Mouse (Mus musculus) ovary, postnatal 10 days (tissue): ENCODE results near the gene Bcl11b.

ENCODE experiments used
- DNase-seq: peaks from one replicate; pipeline ENCODE4 v3.0.0; 2022; ENCODE audit warnings: low spot score

Bcl11b gene

GRCm38 (mm10) chr12:107934831-107935437 lies 68.5 kb downstream of the Bcl11b start:
- no peak for DNase-seq

- no peak for DNase-seq
Measured at GRCm38 (mm10) chr12:107932140-107932539, 71.3 kb downstream of the Bcl11b start.

GRCm38 (mm10) chr12:107931476-107931875 lies 71.9 kb downstream of the Bcl11b start:
- no peak for DNase-seq

DNA sequence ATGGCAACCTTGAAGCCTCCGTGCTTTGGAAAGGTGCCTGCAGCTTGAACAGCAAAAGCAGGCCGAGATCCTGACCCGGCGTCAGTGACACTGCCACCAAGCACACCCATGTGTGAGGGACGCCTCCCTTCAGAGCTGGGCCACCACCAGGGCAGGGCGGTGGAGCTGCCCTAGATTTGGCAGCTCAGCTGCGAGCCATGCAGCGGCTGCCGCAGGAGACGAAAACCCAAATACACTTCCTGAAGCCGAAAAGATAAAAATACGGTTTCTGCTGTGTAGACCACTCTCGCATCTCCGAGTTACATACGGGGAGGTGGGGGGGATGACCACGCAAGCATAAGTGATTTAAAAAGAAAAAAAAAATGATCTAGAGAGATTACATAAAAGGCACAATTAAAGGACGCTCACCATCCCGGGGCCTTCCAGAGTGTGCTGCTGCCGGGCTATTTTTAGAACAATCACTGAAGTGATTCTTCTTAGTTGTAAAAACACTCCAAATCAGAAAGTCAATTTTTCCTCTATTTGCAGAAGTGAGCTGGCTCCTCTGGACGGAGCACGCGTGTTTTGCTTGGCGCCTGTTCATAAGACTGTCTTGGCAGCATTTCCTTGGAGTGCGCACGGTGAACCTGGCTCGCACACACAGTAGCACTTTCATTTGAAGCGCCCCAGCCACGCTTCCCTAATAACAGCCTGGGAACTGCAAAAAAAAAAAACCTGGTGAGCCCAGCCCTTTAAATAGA lies 72.6 kb downstream of the Bcl11b start:
- DNase-seq = no peak

DNA sequence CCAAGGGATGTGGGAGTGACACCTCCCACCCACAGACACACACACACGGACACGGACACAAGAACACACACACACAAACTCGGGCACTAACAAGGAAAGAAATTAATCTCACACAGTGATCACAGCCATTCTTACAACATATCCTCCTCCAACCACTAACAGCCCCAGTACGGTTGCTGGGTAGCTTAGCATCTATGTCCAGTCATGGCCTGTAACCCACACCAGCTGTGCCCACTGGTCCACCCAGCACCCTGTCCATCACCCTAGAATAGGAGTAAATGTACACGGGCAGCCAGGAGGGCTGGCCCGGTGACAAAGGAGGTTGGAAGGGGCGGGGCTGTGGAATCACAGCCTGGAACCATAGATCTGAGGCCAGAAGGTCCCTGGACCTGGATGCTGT lies 74.5 kb downstream of the Bcl11b start:
- DNase-seq = no peak

- no peak for DNase-seq
Measured at GRCm38 (mm10) chr12:107928464-107928901, 74.9 kb downstream of the Bcl11b start.

DNA sequence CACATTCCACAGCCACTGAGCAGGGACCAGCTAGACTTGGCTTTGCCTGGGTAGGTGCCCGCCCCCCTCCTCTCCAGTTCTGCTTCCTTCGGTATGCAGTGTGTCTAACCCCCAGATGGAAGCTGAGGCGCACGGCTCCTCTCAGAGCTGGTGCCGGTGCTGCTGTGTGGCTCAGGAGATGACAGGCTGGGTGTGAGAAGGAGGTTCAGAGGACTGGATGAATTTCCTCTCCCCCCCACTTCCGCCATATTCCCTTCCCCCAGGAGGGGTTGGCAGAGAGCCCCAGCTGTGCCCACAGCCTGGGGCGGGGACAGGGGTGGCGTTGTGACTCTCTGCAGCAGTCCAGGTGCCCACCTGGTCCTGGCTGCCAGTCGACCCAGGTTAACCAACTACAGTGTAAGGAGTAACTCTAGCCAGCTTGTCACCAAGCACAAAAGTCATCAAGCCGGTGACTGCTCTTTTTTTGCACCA lies 75.4 kb downstream of the Bcl11b start:
- no peak for DNase-seq

GRCm38 (mm10) chr12:107926074-107926855 lies 77.1 kb downstream of the Bcl11b start:
- no peak for DNase-seq

GRCm38 (mm10) chr12:107924696-107925095 lies 78.7 kb downstream of the Bcl11b start:
- DNase-seq = no peak

DNA sequence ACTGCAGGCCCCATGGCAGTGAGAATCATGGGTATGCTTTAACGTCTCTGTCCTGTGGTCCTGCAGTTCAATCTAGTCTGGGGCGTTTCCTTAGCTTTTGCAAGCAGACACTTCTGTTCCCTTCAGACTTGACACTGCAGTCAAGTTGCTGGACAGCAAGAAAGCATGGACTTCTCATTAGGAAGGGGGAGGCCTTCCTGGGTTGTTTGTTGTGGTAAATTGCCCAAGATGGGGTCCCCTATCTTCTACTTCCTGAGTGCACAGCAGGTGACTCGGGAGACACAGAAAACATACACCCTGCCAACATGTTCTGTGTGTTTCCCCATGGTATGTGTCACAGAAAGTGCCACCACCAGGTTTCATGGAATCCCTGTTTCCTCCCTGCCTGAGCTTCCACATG lies 79.4 kb downstream of the Bcl11b start:
- no peak for DNase-seq

- no peak for DNase-seq
Measured at GRCm38 (mm10) chr12:107922180-107922579, 81.2 kb downstream of the Bcl11b start.

- DNase-seq = no peak
Measured at GRCm38 (mm10) chr12:107921566-107921965, 81.8 kb downstream of the Bcl11b start.

GRCm38 (mm10) chr12:107921154-107921553 lies 82.2 kb downstream of the Bcl11b start:
- no peak for DNase-seq

DNA sequence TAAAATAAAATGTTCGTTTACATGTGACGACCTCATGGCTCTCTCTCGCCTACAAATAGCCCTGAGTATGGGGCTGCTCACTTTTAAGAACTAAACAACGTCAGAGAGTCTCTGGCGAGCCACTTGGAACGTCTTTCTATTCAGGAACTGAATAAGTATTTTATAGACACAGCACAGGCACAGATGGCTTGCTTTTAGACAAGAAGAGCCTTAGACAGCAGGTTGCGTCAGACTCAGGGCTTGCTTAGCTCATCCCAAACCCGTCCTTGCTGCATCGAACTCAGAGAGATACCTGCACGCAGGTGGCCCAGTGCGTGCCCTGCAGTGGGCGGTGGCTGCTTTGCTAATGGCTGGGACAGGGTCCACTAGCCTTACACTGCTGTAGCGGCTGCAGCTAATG lies 82.7 kb downstream of the Bcl11b start:
- no peak for DNase-seq

GRCm38 (mm10) chr12:107920076-107920475 lies 83.3 kb downstream of the Bcl11b start:
- DNase-seq = no peak

- DNase-seq = no peak
Measured at GRCm38 (mm10) chr12:107918779-107919178, 84.6 kb downstream of the Bcl11b start.

GRCm38 (mm10) chr12:107916008-107916407 lies 87.4 kb downstream of the Bcl11b start:
- DNase-seq = no peak

DNA sequence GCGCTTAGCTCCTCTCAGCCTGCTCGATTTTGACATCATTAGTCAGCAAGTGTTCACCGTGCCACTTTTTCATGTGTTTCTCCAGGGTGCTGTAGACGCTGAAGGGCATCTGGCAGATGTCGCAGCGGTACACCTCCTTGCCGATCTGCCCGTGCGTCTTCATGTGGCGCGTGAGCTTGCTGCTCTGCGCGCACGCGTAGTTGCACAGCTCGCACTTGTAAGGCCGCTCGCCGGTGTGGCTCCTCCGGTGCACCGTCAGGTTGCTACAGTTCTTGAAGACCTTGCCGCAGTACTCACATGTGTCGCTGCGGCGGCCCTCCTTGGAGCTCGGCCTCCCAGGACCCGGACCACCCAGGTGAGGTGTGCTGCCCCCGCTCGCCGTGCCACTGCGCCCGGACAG lies 88.0 kb downstream of the Bcl11b start:
- no peak for DNase-seq

- no peak for DNase-seq
Measured at GRCm38 (mm10) chr12:107908826-107909225, 94.6 kb downstream of the Bcl11b start.

GRCm38 (mm10) chr12:107905333-107905732 lies 98.1 kb downstream of the Bcl11b start:
- no peak for DNase-seq

DNA sequence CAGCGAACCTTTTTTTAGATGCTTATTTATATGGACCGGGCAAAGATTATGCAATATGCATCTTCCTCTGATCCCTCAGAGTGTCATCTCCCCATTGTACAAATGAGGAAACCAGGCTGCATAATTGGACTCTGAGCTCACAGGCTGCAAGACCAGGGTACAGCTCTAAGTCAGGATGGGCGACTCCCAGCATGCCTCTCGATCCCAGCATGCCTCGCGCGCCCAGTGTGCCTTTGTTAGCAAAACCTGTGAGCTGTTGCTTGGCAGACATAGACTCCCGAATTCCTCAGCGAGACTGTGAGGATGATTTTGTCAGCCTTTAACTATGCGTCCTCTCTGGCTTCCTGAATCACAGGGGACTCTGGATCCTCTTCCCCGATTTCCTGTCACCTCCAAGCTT lies 98.9 kb downstream of the Bcl11b start:
- DNase-seq = no peak

DNA sequence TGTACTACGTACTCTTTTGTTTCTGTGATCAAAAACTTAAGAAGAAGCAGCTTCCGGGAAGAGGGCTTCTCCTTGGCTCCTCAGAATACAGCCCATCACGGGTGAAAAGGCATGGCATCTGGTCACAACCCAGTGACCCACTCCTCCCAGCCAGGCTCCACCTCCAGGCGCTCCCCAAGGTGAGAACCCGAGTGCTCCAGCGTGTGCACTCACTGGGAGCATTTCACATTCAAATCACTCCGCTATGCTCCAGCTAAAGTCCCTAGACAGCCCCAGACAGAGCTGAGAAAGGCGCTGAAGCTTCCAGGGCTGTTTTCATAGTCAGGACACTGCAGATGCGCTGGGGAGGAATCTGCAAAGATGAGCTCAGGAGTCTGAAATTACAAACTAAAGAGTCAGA lies 99.5 kb downstream of the Bcl11b start:
- no peak for DNase-seq

DNA sequence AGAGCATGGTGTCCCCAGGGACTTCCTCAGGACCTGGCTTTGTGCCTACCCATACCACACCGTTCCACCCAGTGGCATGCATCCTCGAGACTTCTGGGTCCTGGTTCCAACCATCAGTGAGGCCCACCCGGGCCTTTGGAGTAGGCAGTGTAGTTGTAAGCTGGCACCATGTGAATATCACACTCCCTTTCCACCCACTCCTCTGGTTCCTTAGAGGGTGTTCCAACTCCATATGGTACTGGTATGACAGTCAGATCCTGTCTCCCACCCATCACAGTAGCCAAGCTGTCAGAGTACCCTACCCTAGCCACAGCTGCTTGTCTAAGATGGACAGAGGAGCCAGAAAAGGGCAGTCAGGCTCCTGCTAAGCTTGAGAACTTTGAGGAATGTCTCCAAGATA lies 112.0 kb downstream of the Bcl11b start:
- DNase-seq = no peak
